Comparison of ENCODE assay signal across 30 mouse cellular contexts in genomic region chrX:98908910-98909309, GRCm38 (mm10). TPM values are rescaled to one million over a fixed set of nuclear protein-coding genes. Genes with fewer than 3 reads are reported as not detected.
A peak's percentile ranks its signal among the peaks of the same experiment; 100 is the strongest.
DNase-seq lines count a peak whose midpoint lies in the region; ATAC-seq and TF ChIP-seq lines count a peak whose summit lies in the region.
"Had no signal": no experiment of that assay in that cellular context is flagged by ENCODE, and none has a peak within 500 bp of the region (broad histone marks: within the 10 kb centered on the region; RNA-seq: fewer than 3 reads in every experiment).

No protein-coding gene starts in this region.

- peak; percentile 97 for ATAC-seq in liver, embryonic 12.5 days
- peak; percentile 80 for ATAC-seq in liver, postnatal 0 days
- no peak for ATAC-seq in hindbrain, embryonic 13.5 days (ENCODE audit: low FRiP score)
- ATAC-seq: CD4-positive, CD25-positive, alpha-beta regulatory T cell, adult 4 months; forebrain, embryonic 14.5 days; intestine, postnatal 0 days had no signal

- TF ChIP-seq EP300 in liver, postnatal 0 days (IDR thresholded peaks at IDR 0.05; ENCODE audit: low read depth) = peak; percentile 39; the same call in 1 of the 2 replicates

- no peak for TF ChIP-seq CTCF in bone marrow, adult 2 months (IDR thresholded peaks at IDR 0.05; ENCODE audit: control insufficient read depth, insufficient read depth, low read length)
- no peak for TF ChIP-seq CTCF in liver, postnatal 0 days (IDR thresholded peaks at IDR 0.05; ENCODE audit: low read depth)
- TF ChIP-seq CTCF in layer of hippocampus, adult 2 months (conservative IDR thresholded peaks at IDR 0.05) = no peak

- peak; percentile 32 for DNase-seq in c-Kit-positive CD71-positive TER-119-positive erythroid progenitor cells, embryonic 14.5 days (ENCODE audit: low spot score)
- no peak for DNase-seq in liver, postnatal 0 days
- no peak for DNase-seq in layer of hippocampus, adult 2 months (ENCODE audit: low spot score in 2 of 2)
- no peak for DNase-seq in left cerebral cortex, adult 11 months (ENCODE audit: low spot score)
- DNase-seq: adrenal gland, postnatal 25 days; cerebellum, adult 8-10 months; cerebellum, postnatal 25 days; gastrocnemius, postnatal 25 days; heart, adult 18-20 months; heart, postnatal 4 days; kidney, adult 9 months; kidney, postnatal 10 days; left cerebral cortex, postnatal 4 days; midbrain, embryonic 14.5 days; retina, postnatal 1 day; right cerebral cortex, postnatal 25 days; spleen, adult 18-20 months had no signal

- H3K27ac ChIP-seq in bone marrow, adult 2 months (ENCODE audit: control insufficient read depth, insufficient read depth, low read depth, low read length, poor library complexity) = peak overlapping the region; percentile 51; the same call in 1 of the 2 replicates
- 0 out of 2 replicates have a peak overlapping the region, but pooled peaks have one; percentile 1 for H3K27ac ChIP-seq in liver, embryonic 12.5 days
- no peak overlapping the region for H3K27ac ChIP-seq in liver, postnatal 0 days (ENCODE audit: low read depth)
- no peak overlapping the region for H3K27ac ChIP-seq in layer of hippocampus, adult 2 months
- H3K27ac ChIP-seq in hindbrain, embryonic 13.5 days = no peak overlapping the region
- H3K27ac ChIP-seq: embryonic facial prominence, embryonic 10.5 days; embryonic facial prominence, embryonic 15.5 days; hindbrain, embryonic 14.5 days; limb, embryonic 15.5 days; lung, embryonic 15.5 days had no signal

- 63% methylated on average over 1 of the region's 1 CpGs for WGBS in bone marrow, adult 2 months
- 18% methylated on average over 1 of the region's 1 CpGs for WGBS in liver, embryonic 12.5 days (ENCODE audit: insufficient replicate concordance)
- WGBS in liver, postnatal 0 days (ENCODE audit: insufficient replicate concordance) = 50% methylated on average over 1 of the region's 1 CpGs
- WGBS in hindbrain, embryonic 13.5 days = 78% methylated on average over 1 of the region's 1 CpGs

- H3K4me3 ChIP-seq in bone marrow, adult 2 months (replicated peaks; ENCODE audit: control insufficient read depth, low read depth, low read length) = no peak overlapping the region
- no peak overlapping the region for H3K4me3 ChIP-seq in liver, embryonic 12.5 days
- H3K4me3 ChIP-seq in liver, postnatal 0 days (ENCODE audit: low read depth, low read length) = no peak overlapping the region
- H3K4me3 ChIP-seq in layer of hippocampus, adult 2 months = no peak overlapping the region
- H3K4me3 ChIP-seq in hindbrain, embryonic 13.5 days = no peak overlapping the region
- H3K4me3 ChIP-seq: embryonic facial prominence, embryonic 10.5 days; embryonic facial prominence, embryonic 15.5 days; limb, embryonic 15.5 days; lung, embryonic 15.5 days had no signal

- H3K9ac ChIP-seq in liver, embryonic 12.5 days = no peak overlapping the region
- H3K9ac ChIP-seq in liver, postnatal 0 days (replicated peaks) = no peak overlapping the region
- H3K9ac ChIP-seq in hindbrain, embryonic 13.5 days = no peak overlapping the region
- H3K9ac ChIP-seq: embryonic facial prominence, embryonic 15.5 days; hindbrain, embryonic 14.5 days; limb, embryonic 15.5 days; lung, embryonic 15.5 days had no signal

- H3K4me2 ChIP-seq in liver, embryonic 12.5 days = no peak overlapping the region
- H3K4me2 ChIP-seq in liver, postnatal 0 days (ENCODE audit: low read depth, low read length) = no peak overlapping the region
- H3K4me2 ChIP-seq in hindbrain, embryonic 13.5 days = no peak overlapping the region
- H3K4me2 ChIP-seq: embryonic facial prominence, embryonic 15.5 days; heart, embryonic 11.5 days; hindbrain, embryonic 14.5 days; limb, embryonic 15.5 days; lung, embryonic 15.5 days had no signal

- H3K36me3 ChIP-seq in liver, embryonic 12.5 days = no peaks in the 10 kb centered on the region
- H3K36me3 ChIP-seq in liver, postnatal 0 days (replicated peaks; ENCODE audit: insufficient read depth, low read length) = no peaks in the 10 kb centered on the region
- no peaks in the 10 kb centered on the region for H3K36me3 ChIP-seq in hindbrain, embryonic 13.5 days
- H3K36me3 ChIP-seq: embryonic facial prominence, embryonic 10.5 days; embryonic facial prominence, embryonic 15.5 days; limb, embryonic 15.5 days; lung, embryonic 15.5 days had no signal

- no peaks in the 10 kb centered on the region for H3K9me3 ChIP-seq in liver, embryonic 12.5 days (replicated peaks)
- no peaks in the 10 kb centered on the region for H3K9me3 ChIP-seq in liver, postnatal 0 days (ENCODE audit: low read length)
- H3K9me3 ChIP-seq in hindbrain, embryonic 13.5 days = no peaks in the 10 kb centered on the region
- H3K9me3 ChIP-seq: embryonic facial prominence, embryonic 10.5 days; embryonic facial prominence, embryonic 15.5 days; limb, embryonic 15.5 days; lung, embryonic 15.5 days had no signal

- no peaks in the 10 kb centered on the region for H3K27me3 ChIP-seq in liver, embryonic 12.5 days (replicated peaks)
- no peaks in the 10 kb centered on the region for H3K27me3 ChIP-seq in liver, postnatal 0 days (ENCODE audit: insufficient read depth, low read length)
- no peaks in the 10 kb centered on the region for H3K27me3 ChIP-seq in hindbrain, embryonic 13.5 days
- H3K27me3 ChIP-seq: embryonic facial prominence, embryonic 15.5 days; limb, embryonic 15.5 days; lung, embryonic 15.5 days had no signal

- TF ChIP-seq POLR2A in bone marrow, adult 2 months (IDR thresholded peaks at IDR 0.05; ENCODE audit: borderline replicate concordance, control insufficient read depth, low read depth, low read length) = no peak

- H3K4me1 ChIP-seq in bone marrow, adult 2 months (ENCODE audit: control insufficient read depth, insufficient read depth, low read length) = no peaks in the 10 kb centered on the region; the same call in 1 of the 2 replicates
- H3K4me1 ChIP-seq in liver, embryonic 12.5 days = peaks cover 15% of the 10 kb centered on the region
- no peaks in the 10 kb centered on the region for H3K4me1 ChIP-seq in liver, postnatal 0 days (ENCODE audit: insufficient read depth)
- H3K4me1 ChIP-seq in hindbrain, embryonic 13.5 days (replicated peaks) = no peaks in the 10 kb centered on the region
- H3K4me1 ChIP-seq: embryonic facial prominence, embryonic 10.5 days; embryonic facial prominence, embryonic 15.5 days; limb, embryonic 15.5 days; lung, embryonic 15.5 days had no signal

RNA-seq across cellular contexts. Expression of gene Ophn1, which starts 18.1 kb away (rescaled TPM):
- polyA plus RNA-seq in bone marrow, adult 2 months (2011; ENCODE audit: insufficient read depth, insufficient read length, low replicate concordance, missing spikeins) = 3.3 and 8.3 TPM in 2 replicates
- polyA plus RNA-seq in liver, embryonic 12.5 days (2016; fragmentation: Nextera tagmentation; extraction: Ambion mirVana) = 3.5 and 4.1 TPM in 2 replicates
- 3.0 and 3.3 TPM in 2 replicates for polyA plus RNA-seq in liver, postnatal 0 days (2015; fragmentation: Nextera tagmentation; extraction: Ambion mirVana)
- 10 to 100 TPM; 39.6 to 41.3 TPM for total RNA-seq in layer of hippocampus, adult 2 months (2021)
- polyA plus RNA-seq in hindbrain, embryonic 13.5 days (2015; fragmentation: Nextera tagmentation; extraction: Ambion mirVana) = 44.0 and 45.8 TPM in 2 replicates
- total RNA-seq: monocyte, adult 5-6 weeks had no signal

RNA-seq across cellular contexts. Expression of gene Yipf6, which starts 27.2 kb away (rescaled TPM):
- 8.5 and 15.0 TPM in 2 replicates for polyA plus RNA-seq in bone marrow, adult 2 months (2011; ENCODE audit: insufficient read depth, insufficient read length, low replicate concordance, missing spikeins)
- polyA plus RNA-seq in liver, embryonic 12.5 days (2016; fragmentation: Nextera tagmentation; extraction: Ambion mirVana) = 15.1 and 15.5 TPM in 2 replicates
- 17.1 and 17.6 TPM in 2 replicates for polyA plus RNA-seq in liver, postnatal 0 days (2015; fragmentation: Nextera tagmentation; extraction: Ambion mirVana)
- total RNA-seq in layer of hippocampus, adult 2 months (2021) = 10 to 100 TPM; 36.8 to 40.5 TPM
- polyA plus RNA-seq in hindbrain, embryonic 13.5 days (2015; fragmentation: Nextera tagmentation; extraction: Ambion mirVana) = 19.9 and 21.3 TPM in 2 replicates

Comparison
In these comparisons a context has a peak if more than half of its experiments do, and no peak if none do; other contexts are left out.
1. H3K27ac ChIP-seq: peak in bone marrow, adult 2 months (single experiment) and liver, embryonic 12.5 days (single experiment); none in liver, postnatal 0 days (single experiment), layer of hippocampus, adult 2 months (single experiment) and hindbrain, embryonic 13.5 days (single experiment).